Mouse (Mus musculus) midbrain, embryonic 13.5 days (tissue): ENCODE data around the gene Hist1h2af. TPM values are rescaled to one million over a fixed set of nuclear protein-coding genes. Genes with fewer than 3 reads are reported as not detected.
"Not testable (repeated sequence)": the region's sequence is repeated elsewhere in the genome, so short reads cannot be mapped to it uniquely, and the experiment has no call there.

Source experiments
- ATAC-seq: fragments of 200-750 bp; cut with Nextera tagmentation; 2 replicates; pipeline ENCODE4 v1.8.0; 2017; ENCODE audit warnings: mild to moderate bottlenecking, moderate TSS enrichment, moderate library complexity
- H3K27ac ChIP-seq: fragments of 300-500 bp; sonication (generic); 2 replicates; pipeline ENCODE4 v1.5.1; 2015; ENCODE audit warnings: inconsistent platforms, mild to moderate bottlenecking, moderate library complexity
- H3K27me3 ChIP-seq: fragments of 300-500 bp; sonication (generic); 2 replicates; pipeline ENCODE4 v1.6.1; 2015; ENCODE audit warnings: mild to moderate bottlenecking, inconsistent platforms
- H3K36me3 ChIP-seq: fragments of 300-500 bp; sonication (generic); 2 replicates; pipeline ENCODE4 v1.6.1; 2015; ENCODE audit warnings: mild to moderate bottlenecking, inconsistent platforms
- H3K4me1 ChIP-seq: fragments of 300-500 bp; sonication (generic); replicated peaks from 2 replicates; pipeline ENCODE4 v1.6.1; 2015; ENCODE audit warnings: inconsistent platforms
- H3K4me2 ChIP-seq: fragments of 300-500 bp; sonication (generic); replicated peaks from 2 replicates; pipeline ENCODE4 v1.6.1; 2015; ENCODE audit warnings: moderate library complexity, mild to moderate bottlenecking, inconsistent platforms
- H3K4me3 ChIP-seq: fragments of 300-500 bp; sonication (generic); replicated peaks from 2 replicates; pipeline ENCODE4 v1.5.1; 2015; ENCODE audit warnings: mild to moderate bottlenecking, inconsistent platforms
- H3K9ac ChIP-seq: fragments of 300-500 bp; sonication (generic); replicated peaks from 2 replicates; pipeline ENCODE4 v1.6.1; 2015; ENCODE audit warnings: mild to moderate bottlenecking, inconsistent platforms
- H3K9me3 ChIP-seq: fragments of 300-500 bp; sonication (generic); 2 replicates; pipeline ENCODE4 v1.6.1; 2016; ENCODE audit warnings: mild to moderate bottlenecking, inconsistent platforms
- WGBS: fragments of 180-500 bp; shearing (Covaris S2); methylation state at CpG from one replicate; pipeline ENCODE4 v1.1.7; 2015; 5-methylcytosine and 5-hydroxymethylcytosine counted together
- polyA plus RNA-seq: library from polyadenylated mRNA; unstranded; fragments of >200 nt; fragmentation: Nextera tagmentation; extraction: Ambion mirVana; gene quantifications from 2 replicates; pipeline ENCODE4 v1.2.1, GENCODE M21; 2015

The Hist1h2af gene
- polyA plus RNA-seq: 1.3 and 3.0 TPM in 2 replicates

DNA sequence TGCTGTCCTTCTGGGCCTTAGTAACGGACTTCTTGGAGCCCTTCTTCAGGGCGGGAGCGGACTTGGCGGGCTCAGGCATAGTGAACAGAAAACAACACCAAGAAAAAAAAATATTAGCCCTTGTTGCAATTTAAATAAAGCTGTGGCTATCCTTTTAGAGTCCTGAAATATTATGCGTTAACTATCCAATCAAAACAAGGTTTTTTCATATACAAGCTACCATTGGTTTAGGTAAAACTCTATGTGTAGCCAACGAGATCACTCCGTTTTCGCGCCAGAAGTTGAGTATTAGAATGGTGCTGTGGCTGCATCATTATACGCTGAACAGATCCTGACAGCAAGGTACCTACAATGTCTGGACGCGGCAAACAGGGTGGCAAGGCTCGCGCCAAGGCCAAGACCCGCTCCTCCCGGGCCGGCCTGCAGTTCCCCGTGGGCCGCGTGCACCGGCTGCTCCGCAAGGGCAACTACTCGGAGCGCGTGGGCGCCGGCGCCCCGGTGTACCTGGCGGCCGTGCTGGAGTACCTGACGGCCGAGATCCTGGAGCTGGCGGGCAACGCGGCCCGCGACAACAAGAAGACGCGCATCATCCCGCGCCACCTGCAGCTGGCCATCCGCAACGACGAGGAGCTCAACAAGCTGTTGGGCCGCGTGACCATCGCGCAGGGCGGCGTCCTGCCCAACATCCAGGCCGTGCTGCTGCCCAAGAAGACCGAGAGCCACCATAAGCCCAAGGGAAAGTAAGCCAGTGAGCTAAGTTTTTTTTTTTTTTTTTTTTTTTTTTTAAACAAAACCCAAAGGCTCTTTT is at the start of gene Hist1h2af:
TSS of gene Hist1h2af (plus strand) at position 347 of the 808 bp plus-strand sequence.
- not testable (repeated sequence) for H3K27me3 ChIP-seq, H3K9me3 ChIP-seq, H3K36me3 ChIP-seq
- Histone ChIP-seq H3K4me1 (peaks cover 53% of the 10 kb centered on the region), H3K9ac (peak within 1 kb of the TSS; percentile 54), H3K27ac (peak within 1 kb of the TSS; percentile 98), H3K4me2 (peak within 1 kb of the TSS; percentile 76), H3K4me3 (peak within 1 kb of the TSS; percentile 55)
- ATAC-seq: peak; percentile 49; the same call in 1 of the 2 replicates
- 0% methylated on average over 25 of the region's 53 CpGs for WGBS

DNA sequence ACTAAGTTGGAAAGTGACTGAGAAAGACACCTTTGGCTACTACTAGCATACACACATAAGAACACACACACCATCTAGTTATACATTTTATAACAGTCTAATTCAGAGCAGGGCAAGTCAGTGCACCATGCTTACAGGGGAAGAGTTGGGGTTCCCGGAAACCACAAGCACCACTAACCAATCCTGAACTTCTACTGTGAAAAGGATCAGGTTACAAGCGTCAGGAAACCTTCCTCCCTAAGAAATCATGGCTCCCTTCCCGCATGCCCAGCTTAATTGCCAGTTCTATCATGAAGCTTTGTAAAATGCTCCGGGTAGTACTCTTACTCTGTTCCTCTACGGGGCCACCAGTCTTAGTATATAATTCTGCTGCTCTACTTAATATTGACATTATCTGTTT is 48.4 kb upstream of the Hist1h2af start:
- no peaks in the 10 kb centered on the region for H3K9me3 ChIP-seq
- ATAC-seq: no peak

DNA sequence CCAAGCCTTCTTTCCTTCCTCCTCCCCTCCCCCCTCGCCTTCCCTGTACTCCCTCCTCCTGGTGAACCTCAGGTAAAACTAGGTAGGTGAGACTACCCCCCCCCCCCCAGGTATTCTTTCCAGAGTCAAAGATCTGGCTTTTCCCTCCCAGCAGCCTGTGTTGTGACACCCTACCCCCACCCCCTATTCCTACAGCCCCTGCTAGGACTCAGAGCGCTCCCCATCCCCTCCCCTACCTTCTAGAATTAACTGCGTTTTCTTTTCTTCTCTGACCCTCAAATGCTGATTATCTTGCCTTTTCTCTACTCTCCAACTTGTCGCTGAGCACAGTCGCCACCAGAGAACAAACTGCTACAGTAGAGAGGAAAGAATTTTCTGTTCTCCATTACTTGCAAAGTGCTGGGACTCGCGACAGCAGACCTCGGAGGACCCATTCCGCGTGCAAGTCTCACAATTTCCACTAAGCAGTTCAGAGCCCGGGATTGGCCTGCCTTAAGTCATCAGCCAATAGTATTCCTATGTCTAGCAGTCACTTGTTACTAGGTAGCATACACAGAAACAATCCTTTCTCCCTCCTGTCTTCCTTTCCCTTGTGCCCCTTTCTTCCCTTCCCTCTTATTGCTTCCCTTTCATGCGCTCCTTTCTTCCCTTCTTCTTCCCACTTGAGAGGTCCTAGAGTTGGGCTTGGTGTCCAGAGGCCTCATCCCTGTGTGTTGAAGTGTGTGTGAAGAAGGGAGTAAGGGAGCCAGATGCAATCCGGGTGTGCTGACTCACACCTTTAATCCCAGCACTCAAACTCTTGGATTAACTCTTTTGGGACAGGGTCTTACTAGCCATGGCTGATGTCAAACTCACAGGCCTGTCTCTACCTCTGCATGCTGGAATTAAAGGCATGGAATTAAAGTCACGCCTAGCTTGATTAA is 45.0 kb upstream of the Hist1h2af start, which contains the start of gene Btn2a2:
TSS of gene Btn2a2 (minus strand) at position 458 of the 923 bp plus-strand sequence.
- no peaks in the 10 kb centered on the region for H3K36me3 ChIP-seq
- H3K27me3 ChIP-seq: peaks cover 9% of the 10 kb centered on the region
- H3K4me3 ChIP-seq: peak within 1 kb of the TSS; percentile 33
- WGBS: 4% methylated on average over 13 of the region's 14 CpGs
- H3K9ac ChIP-seq: no peak within 1 kb of the TSS
- peak; percentile 97 for ATAC-seq
- H3K9me3 ChIP-seq: no peaks in the 10 kb centered on the region
- H3K27ac ChIP-seq: no peak within 1 kb of the TSS
- H3K4me2 ChIP-seq: peak within 1 kb of the TSS; percentile 58
- H3K4me1 ChIP-seq: peaks cover 15% of the 10 kb centered on the region

More for the DNA sequence above, 48.4 kb upstream of the Hist1h2af start:
- Histone ChIP-seq H3K36me3 (no peaks in the 10 kb centered on the region), H3K27me3 (peaks cover 9% of the 10 kb centered on the region), H3K4me3 (no peak overlapping the region), H3K4me2 (no peak overlapping the region), H3K27ac (no peak overlapping the region), H3K4me1 (peaks cover 6% of the 10 kb centered on the region; the same call in 1 of the 2 replicates), H3K9ac (no peak overlapping the region)
- 55% methylated on average over 5 of the region's 5 CpGs for WGBS

GRCm38 (mm10) chr13:23490863-23491262 is 42.8 kb upstream of the Hist1h2af start:
- Histone ChIP-seq H3K9ac (no peak overlapping the region), H3K36me3 (no peaks in the 10 kb centered on the region), H3K27me3 (peaks cover 9% of the 10 kb centered on the region), H3K4me3 (no peak overlapping the region), H3K27ac (no peak overlapping the region), H3K4me2 (no peak overlapping the region), H3K9me3 (no peaks in the 10 kb centered on the region), H3K4me1 (peaks cover 15% of the 10 kb centered on the region)
- ATAC-seq: no peak
- WGBS: 59% methylated on average over 1 of the region's 1 CpGs

DNA sequence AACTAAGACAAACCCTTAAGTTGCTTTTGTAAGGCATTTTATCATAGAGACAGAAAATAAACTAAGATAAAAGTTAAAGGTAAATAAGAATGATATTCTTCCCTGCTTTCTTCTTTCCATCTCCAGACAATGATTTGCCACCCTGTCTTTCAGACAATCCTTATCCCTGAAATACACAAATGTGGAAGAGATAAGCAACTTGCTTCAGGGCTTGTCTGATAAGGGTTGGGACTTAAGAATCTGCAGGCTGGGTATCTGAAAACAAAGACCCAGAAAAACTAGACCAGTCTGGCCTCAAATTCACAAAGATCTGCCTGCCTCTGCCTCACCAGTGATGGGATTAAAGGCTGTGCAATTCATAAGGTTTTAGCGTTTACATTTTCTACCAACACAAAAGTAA is 42.4 kb upstream of the Hist1h2af start:
- Histone ChIP-seq H3K36me3 (no peaks in the 10 kb centered on the region), H3K9ac (no peak overlapping the region), H3K4me3 (no peak overlapping the region), H3K4me2 (no peak overlapping the region), H3K27ac (no peak overlapping the region), H3K27me3 (peaks cover 9% of the 10 kb centered on the region), H3K9me3 (no peaks in the 10 kb centered on the region), H3K4me1 (peaks cover 15% of the 10 kb centered on the region)
- ATAC-seq: no peak
- 18% methylated on average over 1 of the region's 1 CpGs for WGBS

DNA sequence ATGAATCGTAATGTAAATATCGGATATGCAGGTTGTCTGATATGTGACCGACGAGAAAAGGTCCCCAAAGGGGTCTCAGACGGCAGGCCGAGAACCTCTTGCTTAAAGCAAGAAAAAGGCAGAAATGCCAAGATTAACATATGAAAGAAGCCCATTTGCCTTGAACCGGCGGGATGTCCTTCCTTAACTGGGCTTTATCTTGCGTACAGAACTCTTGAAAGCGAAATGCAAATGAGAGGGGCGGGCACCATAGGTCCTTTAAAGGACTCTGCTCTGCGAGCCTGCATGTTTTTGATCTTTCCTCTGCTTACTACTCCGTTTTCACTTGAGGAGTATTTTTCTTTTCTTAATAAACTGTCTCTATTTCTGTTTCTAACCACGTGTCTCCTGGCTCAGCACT is 41.7 kb upstream of the Hist1h2af start:
- peaks cover 6% of the 10 kb centered on the region for H3K27me3 ChIP-seq
- no peaks in the 10 kb centered on the region for H3K9me3 ChIP-seq
- H3K4me1 ChIP-seq: peaks cover 15% of the 10 kb centered on the region
- ATAC-seq: no peak
- peak overlapping the region; percentile 45 for H3K4me2 ChIP-seq
- peak overlapping the region; percentile 36; the same call in 1 of the 2 replicates for H3K9ac ChIP-seq
- 4% methylated on average over 14 of the region's 14 CpGs for WGBS
- H3K4me3 ChIP-seq: peak overlapping the region; percentile 31
- H3K27ac ChIP-seq: no peak overlapping the region
- no peaks in the 10 kb centered on the region for H3K36me3 ChIP-seq

DNA sequence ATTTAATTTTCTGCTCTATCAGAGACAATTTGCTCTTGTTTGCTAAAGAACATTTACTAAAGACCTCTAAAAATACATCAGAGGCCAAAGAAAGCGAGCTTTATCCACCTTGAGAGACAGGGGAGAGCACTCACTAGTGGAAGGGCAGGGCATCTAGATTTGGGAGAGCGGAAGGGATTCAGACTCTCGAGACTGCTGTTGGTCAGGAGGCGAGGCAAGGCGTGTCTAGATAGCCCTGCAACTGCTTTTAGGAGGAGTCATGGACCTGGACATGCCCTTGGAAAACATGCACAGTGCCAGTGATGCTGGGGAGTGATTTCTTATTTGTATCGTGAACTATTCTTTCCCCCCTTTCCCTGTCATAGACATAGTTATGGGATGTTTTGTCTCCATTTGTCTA is 38.2 kb upstream of the Hist1h2af start:
- H3K27ac ChIP-seq: no peak overlapping the region
- no peaks in the 10 kb centered on the region for H3K9me3 ChIP-seq
- no peak for ATAC-seq
- H3K9ac ChIP-seq: no peak overlapping the region
- no peak overlapping the region for H3K4me3 ChIP-seq
- peaks cover 15% of the 10 kb centered on the region for H3K27me3 ChIP-seq
- no peaks in the 10 kb centered on the region for H3K36me3 ChIP-seq
- no peak overlapping the region for H3K4me2 ChIP-seq
- 79% methylated on average over 6 of the region's 6 CpGs for WGBS
- peaks cover 18% of the 10 kb centered on the region for H3K4me1 ChIP-seq

- peaks cover 9% of the 10 kb centered on the region; the same call in 1 of the 2 replicates for H3K4me1 ChIP-seq
- H3K4me2 ChIP-seq: peak overlapping the region; percentile 28
- peaks cover 21% of the 10 kb centered on the region for H3K27me3 ChIP-seq
- H3K9me3 ChIP-seq: no peaks in the 10 kb centered on the region
- 3% methylated on average over 19 of the region's 19 CpGs for WGBS
- H3K36me3 ChIP-seq: no peaks in the 10 kb centered on the region
- no peak for ATAC-seq
- no peak overlapping the region for H3K27ac ChIP-seq
- H3K9ac ChIP-seq: no peak overlapping the region
- H3K4me3 ChIP-seq: no peak overlapping the region
Observed at GRCm38 (mm10) chr13:23497656-23498321, 35.9 kb upstream of the Hist1h2af start.

DNA sequence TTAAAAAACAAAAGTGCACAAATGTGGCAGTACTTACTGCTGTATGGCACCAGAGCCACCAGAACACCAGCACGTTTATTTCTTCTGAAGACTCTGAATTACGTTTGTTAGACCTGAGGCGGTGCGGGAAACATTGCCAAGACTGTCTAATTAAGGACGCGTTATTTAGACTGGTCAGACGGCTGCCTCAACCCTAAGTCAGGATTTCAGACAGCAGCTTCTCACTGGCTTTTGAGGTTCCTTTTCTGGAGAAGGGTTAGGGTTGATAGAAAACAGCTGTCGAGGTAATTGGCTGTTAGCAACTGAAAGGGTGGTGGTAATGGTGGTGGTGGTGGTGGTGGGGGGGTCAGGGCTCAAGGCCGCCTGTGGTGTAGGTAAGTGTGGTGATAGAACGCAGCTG is 35.1 kb upstream of the Hist1h2af start:
- H3K4me3 ChIP-seq: peak overlapping the region; percentile 15
- H3K4me2 ChIP-seq: peak overlapping the region; percentile 28
- H3K4me1 ChIP-seq: peaks cover 9% of the 10 kb centered on the region; the same call in 1 of the 2 replicates
- no peak overlapping the region for H3K27ac ChIP-seq
- H3K9ac ChIP-seq: no peak overlapping the region
- no peak for ATAC-seq
- no peaks in the 10 kb centered on the region for H3K9me3 ChIP-seq
- peaks cover 21% of the 10 kb centered on the region for H3K27me3 ChIP-seq
- H3K36me3 ChIP-seq: no peaks in the 10 kb centered on the region
- WGBS: 7% methylated on average over 10 of the region's 10 CpGs

- no peak overlapping the region for H3K27ac ChIP-seq
- no peaks in the 10 kb centered on the region for H3K9me3 ChIP-seq
- no peak overlapping the region for H3K9ac ChIP-seq
- WGBS: 6% methylated on average over 7 of the region's 7 CpGs
- H3K36me3 ChIP-seq: no peaks in the 10 kb centered on the region
- H3K4me3 ChIP-seq: no peak overlapping the region
- peaks cover 10% of the 10 kb centered on the region; the same call in 1 of the 2 replicates for H3K4me1 ChIP-seq
- H3K27me3 ChIP-seq: peaks cover 21% of the 10 kb centered on the region
- no peak for ATAC-seq
- H3K4me2 ChIP-seq: no peak overlapping the region
Observed at GRCm38 (mm10) chr13:23499943-23500342, 33.8 kb upstream of the Hist1h2af start.

- WGBS: under 1% methylated on average over 17 of the region's 17 CpGs
- no peak overlapping the region for H3K4me2 ChIP-seq
- no peak overlapping the region for H3K4me3 ChIP-seq
- H3K27me3 ChIP-seq: peaks cover 24% of the 10 kb centered on the region
- peaks cover 16% of the 10 kb centered on the region for H3K4me1 ChIP-seq
- no peak overlapping the region for H3K9ac ChIP-seq
- no peaks in the 10 kb centered on the region for H3K9me3 ChIP-seq
- no peak for ATAC-seq
- H3K27ac ChIP-seq: no peak overlapping the region
- H3K36me3 ChIP-seq: no peaks in the 10 kb centered on the region
Observed at GRCm38 (mm10) chr13:23500424-23501200, 33.1 kb upstream of the Hist1h2af start.
